Mouse (Mus musculus): ENCODE data around the gene Bbox1. TPM values are rescaled to one million over a fixed set of nuclear protein-coding genes. Genes with fewer than 3 reads are reported as not detected.
A peak's percentile ranks its signal among the peaks of the same experiment; 100 is the strongest.

Bbox1 gene
- polyA plus RNA-seq, 1 experiment from 2014 or later: 0.45 TPM

DNA sequence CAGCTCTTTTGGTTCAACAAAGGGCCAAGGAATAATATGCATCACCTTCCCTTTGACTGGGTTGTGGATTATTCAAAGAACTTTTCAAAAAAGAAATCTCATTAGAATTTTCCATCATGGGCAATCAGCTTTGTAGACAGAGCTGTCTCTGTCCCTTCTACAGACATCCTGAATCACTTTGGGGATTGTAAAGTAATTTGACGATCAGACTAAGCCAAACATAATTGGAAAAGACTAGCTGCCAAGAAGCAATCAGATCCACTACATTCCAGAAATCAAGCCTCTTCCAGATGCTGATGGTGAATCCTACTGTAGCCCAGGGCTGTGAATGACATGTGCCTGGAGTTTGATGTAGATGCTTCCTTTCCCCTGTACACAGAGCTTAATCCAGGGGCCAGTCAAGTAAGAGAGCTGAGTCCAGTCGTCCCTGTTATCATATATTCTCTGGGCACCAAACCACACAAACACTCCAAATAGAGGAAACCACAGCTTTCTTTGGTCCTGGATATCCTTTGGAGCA, 995 bp downstream of the Bbox1 start:
- Histone ChIP-seq H3K4me3 (replicated peaks) (no peak overlapping the region), H3K27me3 (replicated peaks) (no peaks in the 10 kb centered on the region), H3K9ac (no peak overlapping the region), H3K9me3 (no peaks in the 10 kb centered on the region), H3K36me3 (no peaks in the 10 kb centered on the region), H3K4me2 (replicated peaks) (no peak overlapping the region), H3K27ac (no peak overlapping the region), H3K4me1 (replicated peaks) (no peaks in the 10 kb centered on the region)
- WGBS: 57% methylated on average over 2 of the region's 2 CpGs
- no peak for ATAC-seq

DNA sequence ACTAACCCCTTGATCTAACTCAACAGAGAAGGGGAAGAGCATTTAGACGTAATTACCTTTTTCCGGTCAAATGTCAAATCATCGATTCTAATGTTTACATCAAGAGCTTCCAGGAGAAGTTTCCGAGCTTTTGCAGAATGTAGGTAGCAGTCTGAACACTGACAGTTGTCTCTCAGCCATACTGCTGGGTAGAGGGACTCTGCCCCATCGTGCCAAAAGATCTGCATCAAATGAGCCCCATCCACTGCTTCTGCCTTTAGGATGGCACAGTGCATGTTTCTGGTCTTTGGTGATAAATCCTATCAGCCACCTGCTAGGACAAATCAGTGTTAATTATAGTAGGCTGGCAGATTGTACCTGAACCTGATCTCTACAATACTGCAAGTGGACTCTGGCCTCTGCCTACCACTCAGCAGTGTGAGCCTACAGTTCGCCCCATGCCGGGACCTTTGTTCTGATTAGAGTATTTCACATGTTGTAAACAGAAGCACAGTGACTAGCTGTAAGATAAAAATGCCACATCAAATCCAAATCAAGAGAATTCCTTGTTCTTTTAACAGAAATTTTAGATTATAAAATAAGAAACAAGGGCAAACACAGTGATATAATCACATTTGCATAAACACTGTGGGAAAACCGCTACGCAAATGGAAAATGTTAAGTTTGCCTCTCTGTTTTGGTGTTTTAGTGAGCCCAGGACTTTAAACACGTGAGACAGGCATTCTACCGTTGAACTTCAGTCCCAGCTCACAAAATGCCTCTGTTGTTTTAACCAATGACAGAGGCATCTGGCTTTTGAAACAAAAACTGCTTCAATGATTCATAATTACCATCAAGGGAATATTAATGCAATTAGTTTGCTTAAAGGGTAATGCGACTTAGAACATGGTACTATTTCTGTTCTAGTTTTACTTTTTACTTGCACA, 8.7 kb downstream of the Bbox1 start:
- 54% methylated on average over 12 of the region's 12 CpGs for WGBS
- H3K9ac ChIP-seq: no peak overlapping the region
- H3K27me3 ChIP-seq (replicated peaks): no peaks in the 10 kb centered on the region
- 0 out of 2 replicates have a peak overlapping the region, but pooled peaks have one; percentile 19 for H3K4me2 ChIP-seq (replicated peaks)
- no peak overlapping the region for H3K4me3 ChIP-seq (replicated peaks)
- peak; percentile 98 for ATAC-seq
- H3K27ac ChIP-seq: no peak overlapping the region
- H3K9me3 ChIP-seq: no peaks in the 10 kb centered on the region
- H3K36me3 ChIP-seq: no peaks in the 10 kb centered on the region
- 0 out of 2 replicates have a peak, but pooled peaks cover 4% of the 10 kb centered on the region for H3K4me1 ChIP-seq (replicated peaks)

DNA sequence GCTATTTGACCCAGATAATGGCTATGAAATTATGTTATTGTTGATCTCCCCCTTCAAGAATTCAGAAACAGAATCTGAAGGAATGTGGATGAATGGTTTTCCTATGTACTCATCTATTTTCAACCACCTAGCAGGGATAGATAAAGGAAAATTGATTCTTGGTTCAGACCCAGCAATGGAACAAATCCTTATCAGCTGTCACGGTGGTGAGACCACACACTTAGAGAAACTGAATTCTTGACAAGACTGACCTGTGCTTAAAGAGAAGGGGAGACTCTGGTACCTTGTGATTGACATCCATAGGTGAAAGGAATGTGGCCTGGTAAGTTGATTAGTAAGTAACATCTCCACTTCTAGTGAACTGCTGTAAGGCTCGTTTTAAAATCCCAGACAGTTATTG, 12.1 kb downstream of the Bbox1 start:
- no peak overlapping the region for H3K4me3 ChIP-seq (replicated peaks)
- H3K4me1 ChIP-seq (replicated peaks): 0 out of 2 replicates have a peak, but pooled peaks cover 4% of the 10 kb centered on the region
- H3K27ac ChIP-seq: no peak overlapping the region
- H3K9ac ChIP-seq: no peak overlapping the region
- no peaks in the 10 kb centered on the region for H3K27me3 ChIP-seq (replicated peaks)
- 14% methylated on average over 2 of the region's 2 CpGs for whole genome bisulfite sequencing
- no peak for ATAC-seq
- no peak overlapping the region for H3K4me2 ChIP-seq (replicated peaks)
- H3K9me3 ChIP-seq: no peaks in the 10 kb centered on the region
- no peaks in the 10 kb centered on the region for H3K36me3 ChIP-seq

DNA sequence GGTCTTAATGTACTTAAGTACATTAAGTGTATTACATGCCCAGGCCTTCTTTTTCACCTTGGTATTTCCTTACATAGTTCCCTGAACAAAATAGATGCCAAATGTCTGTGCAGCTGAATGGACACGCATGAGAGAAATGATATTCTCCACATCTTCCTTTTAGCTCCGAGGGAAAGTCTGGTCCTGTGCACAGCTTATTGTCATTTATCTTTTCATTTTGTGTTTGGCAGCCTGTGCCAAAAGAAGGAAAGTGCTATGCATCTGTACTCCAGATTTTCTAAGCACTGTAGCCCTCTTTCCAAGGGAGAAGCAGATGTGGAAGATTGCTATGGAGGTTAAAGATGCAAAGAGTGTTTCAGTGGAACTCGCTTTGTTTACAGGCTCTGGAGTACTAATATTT, 13.0 kb downstream of the Bbox1 start:
- WGBS: 47% methylated on average over 3 of the region's 3 CpGs
- H3K27ac ChIP-seq: 0 out of 2 replicates have a peak overlapping the region, but pooled peaks have one; percentile 7

DNA sequence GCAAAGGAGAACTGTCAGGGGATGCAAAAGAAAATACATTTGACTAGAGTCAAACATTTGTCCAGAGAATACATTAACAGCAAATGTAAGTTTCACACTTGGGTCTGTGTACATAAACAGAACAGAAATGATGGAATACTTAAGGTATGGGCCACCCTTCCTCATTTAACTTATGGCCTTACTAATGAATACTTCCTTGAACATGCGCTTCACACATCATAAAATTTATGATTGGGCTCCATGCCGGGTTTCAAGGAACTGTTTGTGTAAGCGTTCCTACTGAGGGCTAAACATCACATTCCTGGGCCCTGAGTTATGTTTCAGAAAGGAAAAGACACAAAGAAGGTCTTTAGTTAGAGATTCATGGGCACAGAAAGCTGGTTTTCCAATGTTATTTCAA, 19.4 kb downstream of the Bbox1 start:
- 17% methylated on average over 3 of the region's 3 CpGs for WGBS
- H3K4me3 ChIP-seq (replicated peaks): no peak overlapping the region
- ATAC-seq: peak; percentile 71

More for the DNA sequence above, 13.0 kb downstream of the Bbox1 start:
- Histone ChIP-seq H3K4me1 (replicated peaks) (0 out of 2 replicates have a peak, but pooled peaks cover 4% of the 10 kb centered on the region), H3K36me3 (no peaks in the 10 kb centered on the region), H3K27me3 (replicated peaks) (no peaks in the 10 kb centered on the region), H3K4me3 (replicated peaks) (no peak overlapping the region), H3K9ac (no peak overlapping the region), H3K9me3 (no peaks in the 10 kb centered on the region), H3K4me2 (replicated peaks) (no peak overlapping the region)
- ATAC-seq: no peak

DNA sequence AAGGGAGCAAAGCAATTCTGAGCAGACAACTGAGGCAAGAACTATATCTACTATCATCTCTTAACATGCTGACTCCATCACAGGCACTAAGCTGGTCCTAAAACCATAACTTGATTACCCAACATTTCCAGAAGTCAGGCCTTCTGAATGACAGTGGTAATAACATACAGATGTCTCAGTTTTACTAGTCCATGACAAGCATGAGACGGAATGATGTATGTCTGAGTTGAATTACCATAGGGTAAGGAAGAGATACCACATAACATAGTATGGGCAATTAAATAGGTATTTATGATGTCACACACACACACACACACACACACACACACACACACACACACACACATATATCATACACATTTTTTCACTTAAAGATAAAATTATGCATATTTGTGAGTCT, 26.4 kb downstream of the Bbox1 start:
- 94% methylated on average over 1 of the region's 1 CpGs for WGBS
- ATAC-seq: no peak
- H3K4me3 ChIP-seq (replicated peaks): no peak overlapping the region

More for the DNA sequence above, 19.4 kb downstream of the Bbox1 start:
- Histone ChIP-seq H3K9me3 (no peaks in the 10 kb centered on the region), H3K27me3 (replicated peaks) (no peaks in the 10 kb centered on the region), H3K27ac (no peak overlapping the region), H3K4me2 (replicated peaks) (no peak overlapping the region), H3K9ac (no peak overlapping the region), H3K36me3 (no peaks in the 10 kb centered on the region), H3K4me1 (replicated peaks) (no peaks in the 10 kb centered on the region)

DNA sequence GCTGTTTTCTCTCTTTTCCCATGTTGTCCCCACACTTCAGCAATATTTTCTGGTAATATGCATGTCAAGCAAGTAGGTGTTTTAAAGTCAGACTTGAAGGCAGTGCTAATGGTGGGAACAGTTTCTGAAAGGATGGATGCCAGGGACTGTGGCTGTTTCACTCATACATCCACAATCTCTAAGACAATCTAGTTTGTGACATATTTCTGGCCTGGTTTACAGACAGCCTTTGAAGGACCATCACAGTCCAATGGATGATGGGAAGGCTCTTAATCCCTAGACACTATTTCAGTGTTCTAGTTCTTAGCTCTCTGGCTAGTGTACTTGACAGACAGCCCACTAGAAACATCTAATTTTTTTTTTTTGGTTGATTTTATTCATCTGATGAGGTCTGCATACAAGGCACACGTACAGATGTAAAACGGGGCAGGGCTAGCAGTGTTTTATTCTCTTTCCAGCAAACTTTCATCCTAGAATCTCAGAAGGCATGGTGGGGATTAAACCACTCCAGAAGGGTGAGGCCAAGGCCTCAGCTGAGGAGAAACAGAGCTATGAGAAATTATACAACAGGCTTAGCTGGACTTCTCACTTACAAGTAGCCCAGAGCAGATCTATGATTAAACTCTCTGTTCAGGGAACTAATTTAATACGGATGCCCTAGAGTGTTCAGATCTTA, 28.4 kb downstream of the Bbox1 start:
- Histone ChIP-seq H3K4me2 (replicated peaks) (no peak overlapping the region), H3K9me3 (no peaks in the 10 kb centered on the region), H3K27me3 (replicated peaks) (no peaks in the 10 kb centered on the region), H3K27ac (no peak overlapping the region), H3K36me3 (no peaks in the 10 kb centered on the region), H3K4me1 (replicated peaks) (no peaks in the 10 kb centered on the region; the same call in 1 of the 2 replicates), H3K4me3 (replicated peaks) (no peak overlapping the region), H3K9ac (no peak overlapping the region)
- WGBS: 56% methylated on average over 3 of the region's 3 CpGs
- ATAC-seq: 0 out of 2 replicates have a peak, but pooled peaks have one; percentile 20

More for the DNA sequence above, 26.4 kb downstream of the Bbox1 start:
- no peak overlapping the region for H3K4me2 ChIP-seq (replicated peaks)
- no peak overlapping the region for H3K27ac ChIP-seq
- H3K36me3 ChIP-seq: no peaks in the 10 kb centered on the region
- no peaks in the 10 kb centered on the region; the same call in 1 of the 2 replicates for H3K4me1 ChIP-seq (replicated peaks)
- H3K27me3 ChIP-seq (replicated peaks): no peaks in the 10 kb centered on the region
- no peaks in the 10 kb centered on the region for H3K9me3 ChIP-seq
- no peak overlapping the region for H3K9ac ChIP-seq

DNA sequence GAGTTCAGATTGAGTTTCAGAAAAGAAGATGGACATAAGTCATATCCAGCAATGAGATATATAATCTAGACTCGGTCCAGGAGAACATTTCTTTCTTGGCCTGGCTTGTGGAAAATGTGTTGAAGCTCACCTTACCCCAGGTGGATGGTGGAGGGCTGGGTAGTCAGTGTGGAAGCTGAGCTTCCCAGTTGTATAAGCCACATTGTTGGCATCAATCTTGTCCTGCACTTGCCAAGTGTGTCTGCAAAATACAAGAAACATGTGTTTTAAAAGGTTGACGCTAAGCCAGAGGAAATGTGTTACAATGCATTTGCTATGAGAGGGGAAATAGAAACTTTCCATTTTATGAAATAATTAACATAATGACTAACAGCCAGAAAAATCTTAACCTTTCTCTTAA, 38.9 kb downstream of the Bbox1 start:
- no peak overlapping the region for H3K27ac ChIP-seq
- no peaks in the 10 kb centered on the region for H3K4me1 ChIP-seq (replicated peaks)
- H3K9ac ChIP-seq: no peak overlapping the region
- no peaks in the 10 kb centered on the region for H3K9me3 ChIP-seq
- 61% methylated on average over 2 of the region's 2 CpGs for WGBS
- no peak for ATAC-seq
- no peak overlapping the region for H3K4me2 ChIP-seq (replicated peaks)
- no peak overlapping the region for H3K4me3 ChIP-seq (replicated peaks)
- no peaks in the 10 kb centered on the region for H3K27me3 ChIP-seq (replicated peaks)
- H3K36me3 ChIP-seq: no peaks in the 10 kb centered on the region

DNA sequence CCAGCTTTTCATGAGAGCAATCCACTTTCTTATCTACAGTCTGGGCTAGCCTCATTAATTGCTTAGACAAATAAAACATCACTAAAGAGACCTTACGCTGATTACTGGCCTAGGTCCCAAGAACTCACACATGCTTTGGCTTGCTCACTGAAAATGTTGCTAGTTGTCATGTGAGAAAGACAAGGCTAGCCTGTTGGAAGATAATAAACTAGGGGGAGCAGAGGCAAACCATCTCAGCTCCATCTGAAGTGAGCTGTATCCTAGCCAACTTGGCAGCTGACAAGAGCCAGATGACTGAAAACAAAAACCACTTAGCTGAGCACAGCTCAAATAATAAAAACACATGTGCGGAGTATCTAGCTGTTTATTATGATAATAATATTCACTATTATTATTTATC, 40.2 kb downstream of the Bbox1 start:
- Histone ChIP-seq H3K9ac (no peak overlapping the region), H3K27me3 (replicated peaks) (no peaks in the 10 kb centered on the region), H3K4me2 (replicated peaks) (no peak overlapping the region), H3K9me3 (no peaks in the 10 kb centered on the region), H3K27ac (no peak overlapping the region), H3K4me1 (replicated peaks) (no peaks in the 10 kb centered on the region), H3K36me3 (no peaks in the 10 kb centered on the region), H3K4me3 (replicated peaks) (no peak overlapping the region)
- 34% methylated on average over 2 of the region's 2 CpGs for WGBS
- peak; percentile 83 for ATAC-seq

DNA sequence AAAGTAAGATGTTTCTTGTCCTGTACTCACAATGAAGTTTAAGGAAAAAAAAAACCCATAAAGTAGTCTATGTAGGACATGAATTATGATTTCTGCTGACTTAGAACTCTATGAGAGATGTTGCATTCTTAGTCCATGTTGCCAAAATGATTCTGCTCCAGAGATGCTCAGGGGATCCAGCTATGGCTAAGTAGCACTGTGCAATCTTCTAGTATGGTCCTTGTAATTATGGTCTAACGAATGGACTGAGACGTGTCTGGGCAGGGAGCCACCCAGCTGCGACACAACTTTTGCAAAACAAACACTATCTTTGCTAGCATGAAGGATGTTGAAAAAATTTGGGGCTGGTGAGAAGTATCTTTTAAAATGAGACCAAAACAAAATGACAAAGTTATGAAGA, 45.1 kb downstream of the Bbox1 start:
- no peaks in the 10 kb centered on the region for H3K4me1 ChIP-seq (replicated peaks)
- peak; percentile 47; the same call in 1 of the 2 replicates for ATAC-seq
- H3K27ac ChIP-seq: no peak overlapping the region
- H3K9ac ChIP-seq: no peak overlapping the region
- no peaks in the 10 kb centered on the region for H3K27me3 ChIP-seq (replicated peaks)
- H3K4me2 ChIP-seq (replicated peaks): no peak overlapping the region
- no peaks in the 10 kb centered on the region for H3K9me3 ChIP-seq
- WGBS: 62% methylated on average over 3 of the region's 3 CpGs
- H3K36me3 ChIP-seq: no peaks in the 10 kb centered on the region
- H3K4me3 ChIP-seq (replicated peaks): no peak overlapping the region

DNA sequence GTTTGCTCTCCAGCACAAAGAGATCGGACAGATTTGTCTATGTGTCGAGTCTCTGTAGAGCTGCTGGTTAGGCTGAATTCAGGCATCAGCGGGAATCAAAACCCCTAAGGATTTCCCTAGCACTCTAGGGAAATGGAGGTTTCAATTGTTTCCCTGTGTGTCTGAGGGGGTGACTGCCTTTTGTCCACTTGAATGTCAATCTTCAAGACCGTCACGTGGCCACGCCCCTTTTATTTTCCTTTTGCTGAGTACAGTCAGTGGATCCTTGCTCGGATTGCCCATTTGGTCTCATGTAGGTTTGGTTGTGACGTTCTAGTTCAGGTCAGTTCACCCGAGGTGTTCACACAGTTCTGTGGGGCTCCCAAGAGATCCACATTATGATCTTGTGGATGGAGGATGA, 82.1 kb downstream of the Bbox1 start:
- ATAC-seq: no peak
- Histone ChIP-seq H3K9me3 (no peaks in the 10 kb centered on the region), H3K27ac (no peak overlapping the region), H3K4me2 (replicated peaks) (no peak overlapping the region), H3K4me3 (replicated peaks) (no peak overlapping the region), H3K36me3 (no peaks in the 10 kb centered on the region), H3K27me3 (replicated peaks) (no peaks in the 10 kb centered on the region), H3K4me1 (replicated peaks) (0 out of 2 replicates have a peak, but pooled peaks cover 4% of the 10 kb centered on the region), H3K9ac (no peak overlapping the region)
- WGBS: 88% methylated on average over 9 of the region's 9 CpGs

DNA sequence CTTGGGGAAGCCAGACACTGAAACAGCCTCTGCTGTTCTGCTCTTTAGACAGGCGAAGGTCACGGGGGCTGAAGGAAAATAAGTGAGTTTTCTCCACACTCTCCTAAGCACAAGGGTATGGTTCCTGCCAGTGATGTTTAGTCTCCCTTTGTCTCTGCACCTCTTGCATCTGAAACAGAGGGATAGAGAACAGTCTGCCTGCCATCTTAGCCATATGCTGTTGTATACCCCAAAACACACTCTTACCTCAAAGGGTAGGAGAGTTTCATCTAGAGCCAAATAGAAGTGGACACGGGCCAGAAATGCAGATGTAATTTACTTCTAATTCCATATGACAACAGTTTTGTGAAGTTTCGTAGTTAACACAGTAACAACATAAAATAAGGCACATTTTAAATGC, 83.6 kb downstream of the Bbox1 start:
- H3K36me3 ChIP-seq: no peaks in the 10 kb centered on the region
- no peaks in the 10 kb centered on the region for H3K9me3 ChIP-seq
- H3K27ac ChIP-seq: no peak overlapping the region
- 0 out of 2 replicates have a peak, but pooled peaks cover 4% of the 10 kb centered on the region for H3K4me1 ChIP-seq (replicated peaks)
- no peak for ATAC-seq
- H3K4me2 ChIP-seq (replicated peaks): no peak overlapping the region
- H3K27me3 ChIP-seq (replicated peaks): no peaks in the 10 kb centered on the region
- no peak overlapping the region for H3K9ac ChIP-seq
- H3K4me3 ChIP-seq (replicated peaks): no peak overlapping the region
- 80% methylated on average over 4 of the region's 4 CpGs for WGBS

Measured in intestine, embryonic 15.5 days (tissue).